30 mouse cellular contexts compared by ENCODE assay signal in genomic region chr7:141813321-141813720, GRCm38 (mm10). TPM values are rescaled to one million over a fixed set of nuclear protein-coding genes. Genes with fewer than 3 reads are reported as not detected.
A peak's percentile ranks its signal among the peaks of the same experiment; 100 is the strongest.
DNase-seq lines count a peak whose midpoint lies in the region; ATAC-seq and TF ChIP-seq lines count a peak whose summit lies in the region.
"Had no signal": no experiment of that assay in that cellular context is flagged by ENCODE, and none has a peak within 500 bp of the region (broad histone marks: within the 10 kb centered on the region; RNA-seq: fewer than 3 reads in every experiment).

No protein-coding gene starts in this region.

- H3K4me1 ChIP-seq in stomach, postnatal 0 days (replicated peaks; ENCODE audit: control insufficient read depth, insufficient read depth): no peaks in the 10 kb centered on the region
- peaks cover 5% of the 10 kb centered on the region; the same call in 1 of the 2 replicates for H3K4me1 ChIP-seq in forebrain, embryonic 16.5 days (replicated peaks; ENCODE audit: control insufficient read depth, insufficient read depth, low read length)
- H3K4me1 ChIP-seq: embryonic facial prominence, embryonic 15.5 days; heart, embryonic 12.5 days; heart, embryonic 15.5 days; intestine, embryonic 15.5 days had no signal

- no peak overlapping the region for H3K9ac ChIP-seq in stomach, postnatal 0 days (ENCODE audit: low read length)
- no peak overlapping the region for H3K9ac ChIP-seq in forebrain, embryonic 16.5 days (replicated peaks; ENCODE audit: low read depth, low read length)
- H3K9ac ChIP-seq: embryonic facial prominence, embryonic 12.5 days; embryonic facial prominence, embryonic 15.5 days; forebrain, embryonic 13.5 days; forebrain, postnatal 0 days; heart, embryonic 12.5 days; heart, embryonic 15.5 days; hindbrain, embryonic 13.5 days; intestine, embryonic 15.5 days had no signal

- no peaks in the 10 kb centered on the region for H3K36me3 ChIP-seq in stomach, postnatal 0 days (ENCODE audit: control insufficient read depth, insufficient read depth, low read length)
- no peaks in the 10 kb centered on the region for H3K36me3 ChIP-seq in forebrain, embryonic 16.5 days (ENCODE audit: control insufficient read depth, insufficient read depth)
- H3K36me3 ChIP-seq: embryonic facial prominence, embryonic 12.5 days; embryonic facial prominence, embryonic 15.5 days; heart, embryonic 12.5 days; heart, embryonic 15.5 days; hindbrain, embryonic 10.5 days; hindbrain, embryonic 13.5 days; intestine, embryonic 15.5 days had no signal

- DNase-seq in adrenal gland, adult 2 months: peak; percentile 18
- DNase-seq in adrenal gland, postnatal 10 days: no peak
- peak; percentile 4 for DNase-seq in NIH3T3 (ENCODE audit: low read depth)
- no peak for DNase-seq in stomach, postnatal 0 days (ENCODE audit: low spot score)
- no peak for DNase-seq in urinary bladder, postnatal 4 days (ENCODE audit: low spot score in 2 of 2)
- DNase-seq: adrenal gland, adult 8-10 months; cerebellum, adult 11 months; cerebellum, adult 2 months; cerebellum, adult 9-11 months; cerebellum, postnatal 25 days; forebrain, postnatal 0 days; gastrocnemius, adult 2 months; gastrocnemius, postnatal 25 days; heart, adult 18-20 months; heart, postnatal 10 days; heart, postnatal 36 days; kidney, adult 11 months had no signal

- no peak overlapping the region for H3K4me2 ChIP-seq in stomach, postnatal 0 days (replicated peaks; ENCODE audit: low read depth)
- H3K4me2 ChIP-seq in forebrain, embryonic 16.5 days (ENCODE audit: low read length): no peak overlapping the region
- H3K4me2 ChIP-seq: embryonic facial prominence, embryonic 12.5 days; embryonic facial prominence, embryonic 15.5 days; forebrain, embryonic 13.5 days; heart, embryonic 12.5 days; heart, embryonic 15.5 days; hindbrain, embryonic 13.5 days; intestine, embryonic 15.5 days had no signal

- no peaks in the 10 kb centered on the region for H3K27me3 ChIP-seq in stomach, postnatal 0 days (ENCODE audit: control insufficient read depth, insufficient read depth, low read length)
- H3K27me3 ChIP-seq in forebrain, embryonic 16.5 days (replicated peaks; ENCODE audit: control insufficient read depth, insufficient read depth, low read length): no peaks in the 10 kb centered on the region
- H3K27me3 ChIP-seq: embryonic facial prominence, embryonic 12.5 days; embryonic facial prominence, embryonic 15.5 days; forebrain, embryonic 13.5 days; heart, embryonic 12.5 days; hindbrain, embryonic 13.5 days; intestine, embryonic 15.5 days had no signal

- H3K9me3 ChIP-seq in stomach, postnatal 0 days (ENCODE audit: control insufficient read depth, low read length): no peaks in the 10 kb centered on the region
- H3K9me3 ChIP-seq in forebrain, embryonic 16.5 days (ENCODE audit: control insufficient read depth, low read length): no peaks in the 10 kb centered on the region
- H3K9me3 ChIP-seq: embryonic facial prominence, embryonic 12.5 days; embryonic facial prominence, embryonic 15.5 days; forebrain, embryonic 13.5 days; heart, embryonic 12.5 days; heart, embryonic 15.5 days; hindbrain, embryonic 10.5 days; hindbrain, embryonic 13.5 days; intestine, embryonic 15.5 days had no signal

- peak; percentile 9; the same call in 1 of the 2 replicates for ATAC-seq in stomach, postnatal 0 days (ENCODE audit: low FRiP score, low TSS enrichment)
- no peak for ATAC-seq in forebrain, embryonic 16.5 days
- ATAC-seq: forebrain, embryonic 13.5 days; forebrain, postnatal 0 days; hindbrain, embryonic 16.5 days; intestine, embryonic 15.5 days had no signal

- TF ChIP-seq EP300 in stomach, postnatal 0 days (optimal IDR thresholded peaks at IDR 0.05): no peak

- no peak overlapping the region for H3K27ac ChIP-seq in stomach, postnatal 0 days (replicated peaks)
- no peak overlapping the region for H3K27ac ChIP-seq in forebrain, embryonic 16.5 days (ENCODE audit: low read length)
- H3K27ac ChIP-seq: embryonic facial prominence, embryonic 12.5 days; embryonic facial prominence, embryonic 15.5 days; forebrain, embryonic 13.5 days; gastrocnemius, adult 2 months; heart, embryonic 15.5 days; hindbrain, embryonic 10.5 days; hindbrain, embryonic 13.5 days; intestine, embryonic 15.5 days had no signal

- WGBS in stomach, postnatal 0 days: 72% methylated on average over 4 of the region's 4 CpGs
- WGBS in forebrain, embryonic 16.5 days: 81% methylated on average over 4 of the region's 4 CpGs

- no peak for TF ChIP-seq CTCF in stomach, postnatal 0 days (IDR thresholded peaks at IDR 0.05; ENCODE audit: low read depth)

- H3K4me3 ChIP-seq in stomach, postnatal 0 days (ENCODE audit: low read depth, low read length): no peak overlapping the region
- no peak overlapping the region for H3K4me3 ChIP-seq in forebrain, embryonic 16.5 days (replicated peaks; ENCODE audit: low read length)
- H3K4me3 ChIP-seq: embryonic facial prominence, embryonic 12.5 days; embryonic facial prominence, embryonic 15.5 days; erythroblast, embryonic 14.5 days; forebrain, embryonic 13.5 days; gastrocnemius, adult 2 months; heart, embryonic 12.5 days; heart, embryonic 15.5 days; hindbrain, embryonic 10.5 days; hindbrain, embryonic 13.5 days; intestine, embryonic 15.5 days had no signal

RNA-seq across cellular contexts. Expression of gene Muc5ac, which starts 24.5 kb away (rescaled TPM):
- total RNA-seq in adrenal gland, adult 2 months (2021): not detected
- 0.17 TPM in 1 of 2 replicates, not detected in the other for polyA plus RNA-seq in adrenal gland, adult 2 months (2012; rRNA removed)
- not detected for total RNA-seq in adrenal gland, postnatal 10 days (2021)
- 2.9 and 3.3 TPM in 2 replicates for polyA plus RNA-seq in stomach, postnatal 0 days (2015; fragmentation: Nextera tagmentation; extraction: Ambion mirVana)
- polyA plus RNA-seq in forebrain, embryonic 16.5 days (2015; fragmentation: Nextera tagmentation; extraction: Ambion mirVana): not detected in 2 replicates
- total RNA-seq: adrenal gland, adult 8-10 months; adrenal gland, postnatal 36 days; common myeloid progenitor, adult 5-6 weeks; forebrain, postnatal 0 days; gastrocnemius, adult 2 months; gastrocnemius, postnatal 25 days; heart, postnatal 10 days; heart, postnatal 36 days had no signal
- polyA plus RNA-seq: cerebellum, adult 2 months; embryonic facial prominence, embryonic 12.5 days; erythroblast, embryonic 14.5 days; forebrain, embryonic 13.5 days; forebrain, postnatal 0 days; heart, embryonic 12.5 days; hindbrain, embryonic 10.5 days; hindbrain, embryonic 13.5 days; hindbrain, embryonic 16.5 days; intestine, embryonic 15.5 days had no signal

RNA-seq across cellular contexts. Expression of gene Muc5b, which starts 25.5 kb away (rescaled TPM):
- not detected for total RNA-seq in adrenal gland, adult 2 months (2021)
- not detected in 2 replicates for polyA plus RNA-seq in adrenal gland, adult 2 months (2012; rRNA removed)
- total RNA-seq in adrenal gland, postnatal 10 days (2021): under 1 TPM in 1 of 2 experiments, not detected in 1; 0.03 TPM
- 122 and 133 TPM in 2 replicates for polyA plus RNA-seq in stomach, postnatal 0 days (2015; fragmentation: Nextera tagmentation; extraction: Ambion mirVana)
- polyA plus RNA-seq in forebrain, embryonic 16.5 days (2015; fragmentation: Nextera tagmentation; extraction: Ambion mirVana): 0.02 and 0.08 TPM in 2 replicates
- total RNA-seq: adrenal gland, adult 8-10 months; adrenal gland, postnatal 36 days; forebrain, postnatal 0 days; gastrocnemius, adult 2 months; gastrocnemius, postnatal 25 days; heart, postnatal 36 days had no signal
- polyA plus RNA-seq: cerebellum, adult 2 months; erythroblast, embryonic 14.5 days had no signal

Comparison
In these comparisons a context has a peak if more than half of its experiments do, and no peak if none do; other contexts are left out.
1. DNase-seq: peak in adrenal gland, adult 2 months (single experiment) and NIH3T3 (single experiment); none in adrenal gland, postnatal 10 days (single experiment), stomach, postnatal 0 days (single experiment) and urinary bladder, postnatal 4 days (0 of 2).
2. RNA of gene Muc5b, which starts 25.5 kb away (polyA plus RNA-seq): 122 to 133 TPM in stomach, postnatal 0 days; 0.02 to 0.08 TPM in forebrain, embryonic 16.5 days and not detected in adrenal gland, adult 2 months; every median in the first group is over 100 times any median in the second.